ENCODE assay signal across 10 mouse cellular contexts in the genomic region with DNA sequence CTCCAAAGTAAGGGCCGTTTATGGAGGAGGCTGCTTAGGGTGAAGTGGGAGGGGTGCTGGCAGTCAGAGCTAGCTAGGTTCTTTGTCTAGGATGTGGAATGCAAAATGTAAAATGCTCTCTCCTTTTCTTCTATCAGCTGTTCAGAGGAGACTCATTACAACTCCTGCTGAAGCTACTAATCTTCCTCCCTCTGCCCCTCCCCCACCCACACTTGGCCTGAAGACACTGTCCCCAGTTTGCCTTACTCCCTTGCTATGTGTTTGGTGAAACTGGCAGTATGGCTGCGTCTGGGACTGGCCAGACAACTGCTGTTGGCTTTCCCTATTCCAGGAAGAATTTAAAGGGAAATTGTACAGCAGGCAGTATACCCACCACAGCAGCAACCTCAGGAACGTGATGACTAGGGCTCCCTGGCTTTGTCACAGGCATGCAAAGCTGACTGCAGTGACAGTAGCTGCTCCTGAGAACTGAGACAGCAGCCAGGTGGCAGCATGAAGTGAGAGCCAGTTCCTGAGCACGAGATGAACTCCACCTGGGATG. TPM values are rescaled to one million over a fixed set of nuclear protein-coding genes. Genes with fewer than 3 reads are reported as not detected.
DNase-seq lines count a peak whose midpoint lies in the region; ATAC-seq and TF ChIP-seq lines count a peak whose summit lies in the region.
"Had no signal": no experiment of that assay in that cellular context is flagged by ENCODE, and none has a peak within 500 bp of the region (broad histone marks: within the 10 kb centered on the region; RNA-seq: fewer than 3 reads in every experiment).

No protein-coding gene starts in this region.

- DNase-seq in frontal cortex, postnatal 25 days (ENCODE audit: low spot score in 2 of 2): no peak
- DNase-seq in lung, postnatal 25 days (ENCODE audit: low spot score): no peak
- peak; percentile 19 for DNase-seq in hindbrain, embryonic 11.5 days (ENCODE audit: low spot score)
- no peak for DNase-seq in T-cell, adult 2 months (ENCODE audit: low spot score)
- no peak for DNase-seq in urinary bladder, postnatal 25 days (ENCODE audit: low spot score)

- peak; percentile 49 for ATAC-seq in frontal cortex, adult (ENCODE audit: low TSS enrichment)
- no peak for ATAC-seq in lung, embryonic 15.5 days (ENCODE audit: borderline replicate concordance, extremely low read depth, low FRiP score, low TSS enrichment)
- peak; percentile 47; the same call in 1 of the 2 replicates for ATAC-seq in hindbrain, embryonic 11.5 days (ENCODE audit: low FRiP score)

- peaks cover 14% of the 10 kb centered on the region; the same call in 1 of the 2 replicates for H3K36me3 ChIP-seq in lung, embryonic 15.5 days
- no peaks in the 10 kb centered on the region for H3K36me3 ChIP-seq in hindbrain, embryonic 11.5 days (ENCODE audit: control insufficient read depth, insufficient read depth, low read length)

- no peak overlapping the region for H3K9ac ChIP-seq in lung, embryonic 15.5 days
- no peak overlapping the region for H3K9ac ChIP-seq in hindbrain, embryonic 11.5 days (ENCODE audit: low read depth, low read length)
- H3K9ac ChIP-seq: embryonic facial prominence, embryonic 13.5 days; stomach, embryonic 15.5 days had no signal

- peaks cover 9% of the 10 kb centered on the region for H3K4me1 ChIP-seq in lung, embryonic 15.5 days
- H3K4me1 ChIP-seq in hindbrain, embryonic 11.5 days (replicated peaks; ENCODE audit: control insufficient read depth, insufficient read depth, low read length): peaks cover 4% of the 10 kb centered on the region; the same call in 1 of the 2 replicates
- H3K4me1 ChIP-seq in olfactory bulb, adult 2 months (ENCODE audit: control insufficient read depth, insufficient read depth, low read length): peaks cover 8% of the 10 kb centered on the region

- H3K27ac ChIP-seq in lung, embryonic 15.5 days: no peak overlapping the region
- H3K27ac ChIP-seq in hindbrain, embryonic 11.5 days (ENCODE audit: low read depth, low read length): peak overlapping the region; percentile 6; the same call in 1 of the 2 replicates
- H3K27ac ChIP-seq in olfactory bulb, adult 2 months (ENCODE audit: insufficient read depth, low read depth, low read length): peak overlapping the region; percentile 71
- H3K27ac ChIP-seq: embryonic facial prominence, embryonic 13.5 days; stomach, embryonic 15.5 days had no signal

- no peak for TF ChIP-seq POLR2A in olfactory bulb, adult 2 months (IDR thresholded peaks at IDR 0.05; ENCODE audit: insufficient read depth, low read depth, low read length)

- peak overlapping the region; percentile 12; the same call in 1 of the 2 replicates for H3K4me3 ChIP-seq in lung, embryonic 15.5 days
- no peak overlapping the region for H3K4me3 ChIP-seq in hindbrain, embryonic 11.5 days (ENCODE audit: low read depth, low read length)
- H3K4me3 ChIP-seq in olfactory bulb, adult 2 months (ENCODE audit: insufficient read depth, low read depth, low read length): peak overlapping the region; percentile 40
- H3K4me3 ChIP-seq: stomach, embryonic 15.5 days had no signal

- H3K27me3 ChIP-seq in lung, embryonic 15.5 days: no peaks in the 10 kb centered on the region
- no peaks in the 10 kb centered on the region for H3K27me3 ChIP-seq in hindbrain, embryonic 11.5 days (ENCODE audit: control insufficient read depth, insufficient read depth, low read length)
- H3K27me3 ChIP-seq: embryonic facial prominence, embryonic 13.5 days; stomach, embryonic 15.5 days had no signal

- no peak for TF ChIP-seq CTCF in olfactory bulb, adult 2 months (IDR thresholded peaks at IDR 0.05; ENCODE audit: insufficient read depth, low read depth, low read length)

- no peaks in the 10 kb centered on the region for H3K9me3 ChIP-seq in lung, embryonic 15.5 days
- H3K9me3 ChIP-seq in hindbrain, embryonic 11.5 days (ENCODE audit: control insufficient read depth, low read length): no peaks in the 10 kb centered on the region
- H3K9me3 ChIP-seq: embryonic facial prominence, embryonic 13.5 days; stomach, embryonic 15.5 days had no signal

- WGBS in lung, embryonic 15.5 days: 35% methylated on average over 4 of the region's 4 CpGs
- 43% methylated on average over 4 of the region's 4 CpGs for WGBS in hindbrain, embryonic 11.5 days
- 13% methylated on average over 4 of the region's 4 CpGs for WGBS in olfactory bulb, adult 2 months

- H3K4me2 ChIP-seq in lung, embryonic 15.5 days: peak overlapping the region; percentile 19; the same call in 1 of the 2 replicates
- H3K4me2 ChIP-seq in hindbrain, embryonic 11.5 days (replicated peaks; ENCODE audit: low read depth, low read length): peak overlapping the region; percentile 6; the same call in 1 of the 2 replicates
- H3K4me2 ChIP-seq: stomach, embryonic 15.5 days had no signal

RNA-seq across cellular contexts. Expression of gene Gpr21, which starts 0.9 kb away (rescaled TPM):
- 1.6 TPM in 2 replicates for polyA plus RNA-seq in lung, embryonic 15.5 days (2015; fragmentation: Nextera tagmentation; extraction: Ambion mirVana)
- polyA plus RNA-seq in hindbrain, embryonic 11.5 days (2014; fragmentation: Nextera tagmentation; extraction: Ambion mirVana): 3.2 and 3.9 TPM in 2 replicates
- not detected in 2 replicates for polyA plus RNA-seq in olfactory bulb, adult 2 months (2012; ENCODE audit: insufficient read depth, insufficient read length, low replicate concordance, missing spikeins)
